Mouse (Mus musculus): ENCODE results near the gene Zfp994. TPM values are rescaled to one million over a fixed set of nuclear protein-coding genes. Genes with fewer than 3 reads are reported as not detected.
"Not testable (repeated sequence)": the region's sequence is repeated elsewhere in the genome, so short reads cannot be mapped to it uniquely, and the experiment has no call there.

The Zfp994 gene
- total RNA-seq (2014; rRNA removed; ENCODE audit: low replicate concordance) (0.15 and 2.6 TPM in 2 replicates), polyA plus RNA-seq (2015; fragmentation: Nextera tagmentation; extraction: Ambion mirVana) (1.8 and 1.9 TPM in 2 replicates)

DNA sequence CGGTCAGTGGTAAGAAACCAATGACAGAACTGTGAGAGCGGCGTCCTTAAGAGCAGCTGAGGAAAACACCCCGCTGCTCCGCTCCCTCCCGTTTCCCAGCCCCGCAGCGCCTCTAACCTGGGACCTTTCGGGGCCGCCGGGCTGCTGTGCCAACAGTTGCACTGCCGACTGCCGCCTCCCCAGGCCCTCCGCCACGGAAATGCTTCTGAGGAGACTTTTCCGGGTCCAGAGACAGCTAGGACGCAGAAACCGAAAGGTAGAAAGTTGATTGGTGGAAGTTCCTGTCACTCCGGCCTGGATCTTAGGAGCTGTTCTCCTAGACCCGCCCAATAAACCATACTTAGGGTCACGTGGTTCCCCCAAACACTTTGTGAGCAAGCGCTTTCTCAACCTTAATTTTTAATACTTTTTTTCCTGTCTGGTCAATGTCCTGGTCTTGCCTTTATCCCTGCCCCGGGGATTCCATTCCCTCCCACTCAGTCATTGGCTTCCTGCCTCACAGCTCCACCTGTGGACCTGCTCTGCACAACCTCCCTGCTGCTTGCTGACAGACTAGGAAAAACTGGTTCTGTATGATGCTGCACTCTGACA, at the start of gene Zfp994:
TSS of gene Zfp994 (minus strand) at position 195 of the 591 bp plus-strand sequence.
- H3K27me3 ChIP-seq (ENCODE audit: control insufficient read depth, insufficient read depth, low read length); H3K4me1 ChIP-seq (ENCODE audit: control insufficient read depth, insufficient read depth); H3K36me3 ChIP-seq (replicated peaks; ENCODE audit: control insufficient read depth, insufficient read depth, low read length); H3K9me3 ChIP-seq (replicated peaks; ENCODE audit: control insufficient read depth, low read length): not testable (repeated sequence)
- peak; percentile 31 for TF ChIP-seq CTCF (IDR thresholded peaks at IDR 0.05; ENCODE audit: low read depth)
- Histone ChIP-seq H3K27ac (ENCODE audit: low read depth) (peak within 1 kb of the TSS; percentile 85), H3K4me3 (ENCODE audit: low read depth, low read length) (peak within 1 kb of the TSS; percentile 78), H3K9ac (replicated peaks; ENCODE audit: low read depth, low read length) (peak within 1 kb of the TSS; percentile 64), H3K4me2 (ENCODE audit: low read depth, low read length) (peak within 1 kb of the TSS; percentile 56)
- DNase-seq (ENCODE audit: low spot score), result peak; percentile 91
- under 1% methylated on average over 23 of the region's 23 CpGs for WGBS
- peak; percentile 99 for ATAC-seq (ENCODE audit: insufficient read depth, low read depth)

DNA sequence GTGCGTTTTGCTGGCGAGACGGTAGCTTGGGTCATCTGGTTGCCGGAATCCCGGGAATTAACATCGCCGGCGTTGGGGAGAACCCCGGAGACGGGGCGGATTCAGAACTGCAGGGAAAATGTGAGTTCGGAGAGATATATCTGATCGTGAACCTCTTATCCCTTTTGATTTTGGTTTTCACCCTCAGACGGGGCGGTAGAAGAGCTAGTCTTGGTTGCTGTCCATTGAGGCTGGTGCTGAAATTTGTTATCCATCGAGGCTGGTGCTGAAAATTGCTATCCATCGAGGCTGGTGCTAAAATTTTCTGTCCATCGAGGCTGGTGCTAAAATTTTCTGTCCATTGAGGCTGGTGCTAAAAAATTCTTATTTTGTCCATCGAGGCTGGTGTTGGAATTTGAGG, 5.3 kb upstream of the Zfp994 start:
- H3K4me1 ChIP-seq (ENCODE audit: control insufficient read depth, insufficient read depth); H3K9ac ChIP-seq (replicated peaks; ENCODE audit: low read depth, low read length); H3K9me3 ChIP-seq (replicated peaks; ENCODE audit: control insufficient read depth, low read length); H3K4me2 ChIP-seq (ENCODE audit: low read depth, low read length); DNase-seq (ENCODE audit: low spot score); H3K4me3 ChIP-seq (ENCODE audit: low read depth, low read length); H3K27me3 ChIP-seq (ENCODE audit: control insufficient read depth, insufficient read depth, low read length); H3K36me3 ChIP-seq (replicated peaks; ENCODE audit: control insufficient read depth, insufficient read depth, low read length); H3K27ac ChIP-seq (ENCODE audit: low read depth); ATAC-seq (ENCODE audit: insufficient read depth, low read depth): not testable (repeated sequence)
- 59% methylated on average over 17 of the region's 19 CpGs for WGBS

DNA sequence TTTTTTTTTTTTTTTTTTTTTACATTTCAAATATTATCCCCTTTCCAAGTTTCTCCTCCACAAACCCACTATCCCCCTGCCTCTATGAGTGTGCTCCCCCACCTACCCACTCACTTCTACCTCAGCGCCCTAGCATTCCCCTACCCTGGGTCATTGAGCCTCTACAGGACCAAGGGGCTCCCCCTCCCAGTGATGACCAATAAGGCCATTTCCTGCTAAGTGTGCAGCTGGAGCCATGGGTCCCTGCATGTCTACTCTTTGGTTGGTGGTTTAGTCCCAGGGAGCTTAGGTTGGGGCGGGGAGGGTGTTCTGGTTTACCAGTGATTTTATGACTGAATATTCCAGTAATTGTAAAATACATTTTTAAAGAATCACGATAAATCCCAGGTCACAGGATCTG, 401 bp downstream of the Zfp994 start:
- 0% methylated on average over 3 of the region's 3 CpGs for WGBS
- H3K9ac ChIP-seq (replicated peaks; ENCODE audit: low read depth, low read length), result peak overlapping the region; percentile 64; the same call in 1 of the 2 replicates
- H3K9me3 ChIP-seq (replicated peaks; ENCODE audit: control insufficient read depth, low read length); H3K36me3 ChIP-seq (replicated peaks; ENCODE audit: control insufficient read depth, insufficient read depth, low read length); DNase-seq (ENCODE audit: low spot score); H3K27me3 ChIP-seq (ENCODE audit: control insufficient read depth, insufficient read depth, low read length); H3K4me1 ChIP-seq (ENCODE audit: control insufficient read depth, insufficient read depth): not testable (repeated sequence)
- H3K4me2 ChIP-seq (ENCODE audit: low read depth, low read length), result peak overlapping the region; percentile 56
- peak overlapping the region; percentile 85 for H3K27ac ChIP-seq (ENCODE audit: low read depth)
- ATAC-seq (ENCODE audit: insufficient read depth, low read depth), result peak; percentile 76
- H3K4me3 ChIP-seq (ENCODE audit: low read depth, low read length), result peak overlapping the region; percentile 78

DNA sequence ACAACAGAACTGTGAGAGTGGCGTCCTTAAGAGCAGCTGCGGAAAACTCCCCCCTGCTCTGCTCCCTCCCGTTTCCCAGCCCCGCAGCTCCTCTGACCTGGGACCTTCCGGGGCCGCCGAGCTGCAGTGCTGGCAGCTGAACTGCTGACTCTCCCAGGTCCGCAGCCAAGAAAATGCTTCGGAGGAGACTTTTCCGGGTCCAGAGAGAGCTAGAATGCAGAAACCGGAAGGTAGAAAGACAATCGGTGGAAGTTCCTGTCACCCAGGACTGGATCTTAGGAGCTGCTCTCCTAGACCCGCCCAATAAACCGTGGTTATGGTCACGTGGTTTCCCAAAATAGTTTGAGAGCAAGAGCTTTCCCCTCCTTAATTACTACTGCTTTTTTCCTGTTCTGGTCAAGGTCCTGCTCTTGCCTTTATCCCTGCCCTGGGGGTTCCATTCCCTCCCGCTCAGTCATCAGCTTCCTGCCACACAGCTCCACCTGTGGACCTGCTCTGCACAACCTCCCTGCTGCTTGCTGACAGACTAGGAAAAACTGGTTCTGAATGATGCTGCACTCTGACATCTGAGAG, 59.6 kb downstream of the Zfp994 start, which contains the start of gene Zfp947:
TSS of gene Zfp947 (minus strand) at position 469 of the 573 bp plus-strand sequence.
- DNase-seq (ENCODE audit: low spot score), result peak; percentile 67
- H3K36me3 ChIP-seq (replicated peaks; ENCODE audit: control insufficient read depth, insufficient read depth, low read length), result not testable (repeated sequence)

DNA sequence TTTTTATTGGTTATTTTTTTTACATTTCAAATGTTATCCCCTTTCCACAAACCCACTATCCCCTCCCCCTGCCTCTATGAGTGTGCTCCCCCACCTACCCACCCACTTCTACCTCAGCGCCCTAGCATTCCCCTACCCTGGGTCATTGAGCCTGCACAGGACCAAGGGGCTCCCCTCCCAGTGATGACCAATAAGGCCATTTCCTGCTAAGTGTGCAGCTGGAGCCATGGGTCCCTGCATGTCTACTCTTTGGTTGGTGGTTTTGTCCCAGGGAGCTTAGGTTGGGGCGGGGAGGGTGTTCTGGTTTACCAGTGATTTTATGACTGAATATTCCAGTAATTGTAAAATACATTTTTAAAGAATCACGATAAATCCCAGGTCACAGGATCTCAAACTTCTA, 60.1 kb downstream of the Zfp994 start:
- H3K36me3 ChIP-seq (replicated peaks; ENCODE audit: control insufficient read depth, insufficient read depth, low read length); DNase-seq (ENCODE audit: low spot score); H3K4me1 ChIP-seq (ENCODE audit: control insufficient read depth, insufficient read depth); H3K9me3 ChIP-seq (replicated peaks; ENCODE audit: control insufficient read depth, low read length); H3K27me3 ChIP-seq (ENCODE audit: control insufficient read depth, insufficient read depth, low read length): not testable (repeated sequence)
- 5% methylated on average over 3 of the region's 3 CpGs for WGBS
- H3K27ac ChIP-seq (ENCODE audit: low read depth), result peak overlapping the region; percentile 81
- H3K4me3 ChIP-seq (ENCODE audit: low read depth, low read length), result peak overlapping the region; percentile 62
- peak; percentile 58; the same call in 1 of the 2 replicates for ATAC-seq (ENCODE audit: insufficient read depth, low read depth)
- H3K9ac ChIP-seq (replicated peaks; ENCODE audit: low read depth, low read length), result peak overlapping the region; percentile 57; the same call in 1 of the 2 replicates
- H3K4me2 ChIP-seq (ENCODE audit: low read depth, low read length), result peak overlapping the region; percentile 59

More for the DNA sequence above, 59.6 kb downstream of the Zfp994 start, which contains the start of gene Zfp947:
- H3K9me3 ChIP-seq (replicated peaks; ENCODE audit: control insufficient read depth, low read length); H3K4me1 ChIP-seq (ENCODE audit: control insufficient read depth, insufficient read depth); H3K27me3 ChIP-seq (ENCODE audit: control insufficient read depth, insufficient read depth, low read length): not testable (repeated sequence)
- Histone ChIP-seq H3K9ac (replicated peaks; ENCODE audit: low read depth, low read length) (peak within 1 kb of the TSS; percentile 57), H3K27ac (ENCODE audit: low read depth) (peak within 1 kb of the TSS; percentile 81), H3K4me2 (ENCODE audit: low read depth, low read length) (peak within 1 kb of the TSS; percentile 59), H3K4me3 (ENCODE audit: low read depth, low read length) (peak within 1 kb of the TSS; percentile 62)
- peak; percentile 93 for ATAC-seq (ENCODE audit: insufficient read depth, low read depth)
- WGBS, result under 1% methylated on average over 16 of the region's 16 CpGs

DNA sequence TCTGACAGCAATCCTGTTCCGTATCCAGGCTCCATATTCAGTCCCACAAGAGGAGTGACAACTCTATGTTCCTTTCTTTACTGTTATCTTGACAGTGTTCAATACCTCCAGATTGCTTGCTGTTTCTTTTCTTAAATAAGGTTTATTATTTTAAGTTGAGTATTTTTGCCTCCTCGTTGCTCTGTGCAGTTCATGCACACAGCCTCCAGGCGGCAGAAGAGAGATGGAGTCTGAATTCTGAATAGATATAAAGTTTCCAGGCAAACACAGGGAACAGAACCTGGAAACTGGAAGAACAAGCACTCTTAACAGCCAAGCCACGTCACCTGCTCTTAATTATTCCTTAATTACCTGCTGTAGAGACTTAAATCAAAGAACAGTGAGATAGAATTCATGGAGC, 71.5 kb downstream of the Zfp994 start:
- not testable (repeated sequence) for H3K9me3 ChIP-seq (replicated peaks; ENCODE audit: control insufficient read depth, low read length); H3K4me1 ChIP-seq (ENCODE audit: control insufficient read depth, insufficient read depth); H3K27me3 ChIP-seq (ENCODE audit: control insufficient read depth, insufficient read depth, low read length); H3K27ac ChIP-seq (ENCODE audit: low read depth); H3K36me3 ChIP-seq (replicated peaks; ENCODE audit: control insufficient read depth, insufficient read depth, low read length); H3K9ac ChIP-seq (replicated peaks; ENCODE audit: low read depth, low read length); H3K4me3 ChIP-seq (ENCODE audit: low read depth, low read length); H3K4me2 ChIP-seq (ENCODE audit: low read depth, low read length); ATAC-seq (ENCODE audit: insufficient read depth, low read depth); DNase-seq (ENCODE audit: low spot score)
- WGBS, result 75% methylated on average over 2 of the region's 4 CpGs

Other genes with a start within 250 kb of the Zfp994 start
- gene Zfp947, start 59.4 kb downstream of the Zfp994 start, total RNA-seq (2014; rRNA removed; ENCODE audit: low replicate concordance), result 0.62 and 2.6 TPM in 2 replicates
- gene Zfp947, start 59.4 kb downstream of the Zfp994 start, polyA plus RNA-seq (2015; fragmentation: Nextera tagmentation; extraction: Ambion mirVana), result 2.4 and 2.5 TPM in 2 replicates
- 4.4 and 6.8 TPM in 2 replicates for gene CT030661.1, start 89.2 kb upstream of the Zfp994 start, total RNA-seq (2014; rRNA removed; ENCODE audit: low replicate concordance)
- 7.6 and 7.7 TPM in 2 replicates for gene CT030661.1, start 89.2 kb upstream of the Zfp994 start, polyA plus RNA-seq (2015; fragmentation: Nextera tagmentation; extraction: Ambion mirVana)
- 2.0 and 3.0 TPM in 2 replicates for gene Zfp944, start 135.8 kb upstream of the Zfp994 start, total RNA-seq (2014; rRNA removed; ENCODE audit: low replicate concordance)
- 6.8 and 7.4 TPM in 2 replicates for gene Zfp944, start 135.8 kb upstream of the Zfp994 start, polyA plus RNA-seq (2015; fragmentation: Nextera tagmentation; extraction: Ambion mirVana)
- gene Zfp758, start 135.8 kb upstream of the Zfp994 start, total RNA-seq (2014; rRNA removed; ENCODE audit: low replicate concordance), result 2.2 and 2.8 TPM in 2 replicates
- gene Zfp758, start 135.8 kb upstream of the Zfp994 start, polyA plus RNA-seq (2015; fragmentation: Nextera tagmentation; extraction: Ambion mirVana), result 6.4 and 6.8 TPM in 2 replicates
- 1.0 and 1.2 TPM in 2 replicates for gene Zfp946, start 198.6 kb upstream of the Zfp994 start, total RNA-seq (2014; rRNA removed; ENCODE audit: low replicate concordance)
- 4.2 and 4.4 TPM in 2 replicates for gene Zfp946, start 198.6 kb upstream of the Zfp994 start, polyA plus RNA-seq (2015; fragmentation: Nextera tagmentation; extraction: Ambion mirVana)